Mouse (Mus musculus) T-cell, adult 2 months (primary cell): ENCODE results near the gene Slc38a1.
A peak's percentile ranks its signal among the peaks of the same experiment; 100 is the strongest.

Experiments used
- DNase-seq: peaks from one replicate; pipeline ENCODE4 v3.0.0; 2022; ENCODE audit warnings: low spot score

Slc38a1 gene

GRCm38 (mm10) chr15:96560576-96561298 lies 82.0 kb downstream of the Slc38a1 start:
- no peak for DNase-seq

- peak; percentile 70 for DNase-seq
These were observed 90.9 kb downstream of the Slc38a1 start for GRCm38 (mm10) chr15:96551569-96552380.

GRCm38 (mm10) chr15:96551107-96551506 lies 91.6 kb downstream of the Slc38a1 start:
- no peak for DNase-seq

GRCm38 (mm10) chr15:96548363-96548762 lies 94.3 kb downstream of the Slc38a1 start:
- no peak for DNase-seq

GRCm38 (mm10) chr15:96547256-96548195 lies 95.2 kb downstream of the Slc38a1 start:
- no peak for DNase-seq

GRCm38 (mm10) chr15:96543181-96543828 lies 99.4 kb downstream of the Slc38a1 start:
- DNase-seq: peak; percentile 77

GRCm38 (mm10) chr15:96542135-96542534 lies 100.6 kb downstream of the Slc38a1 start:
- DNase-seq: no peak

- DNase-seq: no peak
These were observed 105.4 kb downstream of the Slc38a1 start for GRCm38 (mm10) chr15:96537272-96537671.

GRCm38 (mm10) chr15:96536412-96536811 lies 106.3 kb downstream of the Slc38a1 start:
- DNase-seq: no peak

- DNase-seq: no peak
These were observed 115.0 kb downstream of the Slc38a1 start for GRCm38 (mm10) chr15:96527686-96528085.

GRCm38 (mm10) chr15:96524239-96524738 lies 118.4 kb downstream of the Slc38a1 start:
- DNase-seq: no peak
